Mouse (Mus musculus) lung, postnatal 14 days (tissue): ENCODE results near the gene Ankrd35.
"Not testable (repeated sequence)": the region's sequence is repeated elsewhere in the genome, so short reads cannot be mapped to it uniquely, and the experiment has no call there.

Source experiments
- DNase-seq: peaks from one replicate; pipeline ENCODE4 v3.0.0; 2021

Ankrd35 gene

GRCm38 (mm10) chr3:96707903-96708683 is 38.2 kb downstream of the Ankrd35 start, which contains the start of gene Nudt17:
Gene Nudt17, minus strand, starts transcription at chr3:96708562.
- DNase-seq = peak; percentile 84

- no peak for DNase-seq
Measured at GRCm38 (mm10) chr3:96708684-96709064, 38.7 kb downstream of the Ankrd35 start.

GRCm38 (mm10) chr3:96714286-96714685 is 44.4 kb downstream of the Ankrd35 start:
- DNase-seq = no peak

- DNase-seq = peak; percentile 25
Measured at GRCm38 (mm10) chr3:96715854-96716253, 45.9 kb downstream of the Ankrd35 start.

- peak; percentile 44 for DNase-seq
Measured at GRCm38 (mm10) chr3:96719173-96719572, 49.2 kb downstream of the Ankrd35 start.

GRCm38 (mm10) chr3:96727343-96727827 is 57.5 kb downstream of the Ankrd35 start, which contains the start of the genes Polr3c and Rnf115:
Gene Polr3c, minus strand, starts transcription at chr3:96727628.
Gene Rnf115, plus strand, starts transcription at chr3:96727664.
- DNase-seq = peak; percentile 95

GRCm38 (mm10) chr3:96727828-96728633 is 58.1 kb downstream of the Ankrd35 start:
- no peak for DNase-seq

- DNase-seq = no peak
Measured at GRCm38 (mm10) chr3:96728634-96729402, 58.9 kb downstream of the Ankrd35 start.

- DNase-seq = no peak
Measured at GRCm38 (mm10) chr3:96729403-96729784, 59.5 kb downstream of the Ankrd35 start.

GRCm38 (mm10) chr3:96730785-96731184 is 60.9 kb downstream of the Ankrd35 start:
- DNase-seq = no peak

GRCm38 (mm10) chr3:96733984-96734383 is 64.1 kb downstream of the Ankrd35 start:
- DNase-seq = no peak

GRCm38 (mm10) chr3:96735200-96735599 is 65.3 kb downstream of the Ankrd35 start:
- DNase-seq = no peak

GRCm38 (mm10) chr3:96737013-96737740 is 67.2 kb downstream of the Ankrd35 start:
- DNase-seq = no peak

GRCm38 (mm10) chr3:96737995-96738394 is 68.1 kb downstream of the Ankrd35 start:
- no peak for DNase-seq

- not testable (repeated sequence) for DNase-seq
Measured at GRCm38 (mm10) chr3:96740279-96740678, 70.3 kb downstream of the Ankrd35 start.
